Mouse (Mus musculus) hindbrain, embryonic 14.5 days (tissue): ENCODE results near the gene Dcdc2b. TPM values are rescaled to one million over a fixed set of nuclear protein-coding genes. Genes with fewer than 3 reads are reported as not detected.

Experiments used
- ATAC-seq: fragments of 200-750 bp; cut with Nextera tagmentation; 2 replicates; pipeline ENCODE4 v1.8.0; 2017; ENCODE audit warnings: moderate number of reproducible peaks, mild to moderate bottlenecking, moderate TSS enrichment, moderate library complexity; ENCODE audit not compliant: low FRiP score
- DNase-seq: peaks from one replicate; pipeline ENCODE4 v3.0.0-alpha.2; 2015; ENCODE audit warnings: low spot score
- H3K27ac ChIP-seq: fragments of 300-500 bp; sonication (generic); 2 replicates; pipeline ENCODE4 v1.5.1; 2014; ENCODE audit warnings: mild to moderate bottlenecking, moderate library complexity
- H3K27me3 ChIP-seq: fragments of 300-500 bp; sonication (generic); 2 replicates; pipeline ENCODE4 v1.6.1; 2014; ENCODE audit warnings: mild to moderate bottlenecking, low read length, mixed read lengths; ENCODE audit not compliant: control insufficient read depth, insufficient read depth
- H3K36me3 ChIP-seq: fragments of 300-500 bp; sonication (generic); replicated peaks from 2 replicates; pipeline ENCODE4 v1.6.1; 2014; ENCODE audit not compliant: control insufficient read depth, insufficient read depth
- H3K4me1 ChIP-seq: fragments of 300-500 bp; sonication (generic); replicated peaks from 2 replicates; pipeline ENCODE4 v1.6.1; 2014; ENCODE audit warnings: antibody characterized with exemption, low read length, mixed read lengths; ENCODE audit not compliant: control insufficient read depth, insufficient read depth
- H3K4me2 ChIP-seq: fragments of 300-500 bp; sonication (generic); replicated peaks from 2 replicates; pipeline ENCODE4 v1.6.1; 2014; ENCODE audit warnings: mild to moderate bottlenecking, moderate library complexity
- H3K4me3 ChIP-seq: fragments of 300-500 bp; sonication (generic); replicated peaks from 2 replicates; pipeline ENCODE4 v1.5.1; 2014; ENCODE audit warnings: mild to moderate bottlenecking, low read length
- H3K9ac ChIP-seq: fragments of 300-500 bp; sonication (generic); 2 replicates; pipeline ENCODE4 v1.6.1; 2014
- H3K9me3 ChIP-seq: fragments of 300-500 bp; sonication (generic); 2 replicates; pipeline ENCODE4 v1.6.1; 2016; ENCODE audit warnings: low read length; ENCODE audit not compliant: control insufficient read depth
- WGBS: fragments of 180-500 bp; shearing (Covaris S2); extraction: QIAGEN DNeasy Blood & Tissue Kit; methylation state at CpG from one replicate; pipeline ENCODE4 v1.1.7; 2014; 5-methylcytosine and 5-hydroxymethylcytosine counted together
- polyA plus RNA-seq: library from polyadenylated mRNA; unstranded; fragments of >200 nt; fragmentation: Nextera tagmentation; extraction: Ambion mirVana; gene quantifications from 2 replicates; pipeline ENCODE4 v1.2.1, GENCODE M21; 2014

Dcdc2b gene
- 2.7 and 5.4 TPM in 2 replicates for polyA plus RNA-seq

DNA sequence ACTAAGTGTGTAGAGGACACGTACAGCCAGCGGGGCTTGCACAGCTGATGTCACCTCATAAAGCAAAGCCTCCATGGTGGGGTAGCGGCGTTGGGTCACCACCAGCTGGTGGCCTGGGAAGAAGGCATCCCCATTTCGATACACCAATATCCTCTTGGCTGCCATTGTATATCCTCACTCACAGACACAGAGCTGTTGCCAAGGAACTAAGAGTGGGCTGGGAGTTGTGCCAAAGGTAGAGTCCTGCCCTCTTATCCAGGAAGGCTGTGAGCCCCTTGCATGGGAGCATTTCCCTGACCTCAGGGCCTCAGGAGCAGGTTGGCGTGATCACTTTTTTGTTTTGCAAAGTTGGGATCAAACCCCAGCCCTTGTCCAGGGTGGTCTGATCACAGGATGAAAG, at the start of gene Dcdc2b:
TSS of gene Dcdc2b (minus strand) at position 165 of the 400 bp plus-strand sequence.
- ATAC-seq: no peak
- no peak within 1 kb of the TSS for H3K4me2 ChIP-seq
- H3K27ac ChIP-seq: no peak within 1 kb of the TSS
- H3K9me3 ChIP-seq: no peaks in the 10 kb centered on the region
- peaks cover 23% of the 10 kb centered on the region for H3K36me3 ChIP-seq
- H3K27me3 ChIP-seq: no peaks in the 10 kb centered on the region
- H3K9ac ChIP-seq: no peak within 1 kb of the TSS
- 76% methylated on average over 6 of the region's 6 CpGs for WGBS
- no peak within 1 kb of the TSS for H3K4me3 ChIP-seq
- no peak for DNase-seq
- H3K4me1 ChIP-seq: peaks cover 9% of the 10 kb centered on the region; the same call in 1 of the 2 replicates

DNA sequence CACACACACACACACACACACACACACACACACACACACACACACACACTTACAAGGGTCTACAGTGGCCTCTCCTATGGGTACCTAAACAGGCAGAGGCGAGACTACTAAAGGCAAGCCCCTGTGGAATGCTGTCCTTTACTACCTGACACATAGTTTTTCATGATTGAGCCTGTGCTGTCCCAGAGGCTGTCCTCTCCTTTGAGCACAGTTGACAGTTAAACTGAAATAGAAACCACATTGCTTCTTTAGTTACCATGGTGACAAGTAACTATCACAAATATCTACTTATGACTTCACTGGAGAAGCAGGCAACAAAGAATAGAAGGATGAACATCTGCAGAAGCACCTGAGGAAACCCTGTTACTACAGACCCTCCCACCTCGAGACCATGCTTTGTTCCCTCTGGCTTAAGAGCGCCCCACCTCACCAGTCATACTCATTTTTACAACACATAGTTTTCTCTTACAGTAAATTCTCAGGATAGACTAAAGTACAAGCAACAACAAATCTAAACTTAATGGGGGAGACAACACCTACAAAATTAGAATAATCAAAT, 48.3 kb upstream of the Dcdc2b start:
- Histone ChIP-seq H3K4me1 (no peaks in the 10 kb centered on the region), H3K27ac (no peak overlapping the region), H3K4me3 (no peak overlapping the region), H3K27me3 (no peaks in the 10 kb centered on the region), H3K9ac (no peak overlapping the region), H3K9me3 (no peaks in the 10 kb centered on the region), H3K36me3 (peaks cover 74% of the 10 kb centered on the region), H3K4me2 (no peak overlapping the region)
- ATAC-seq (no peak), DNase-seq (no peak)
- 80% methylated on average over 3 of the region's 3 CpGs for WGBS

- Histone ChIP-seq H3K4me2 (no peak overlapping the region), H3K9ac (no peak overlapping the region), H3K9me3 (no peaks in the 10 kb centered on the region), H3K27ac (no peak overlapping the region), H3K27me3 (no peaks in the 10 kb centered on the region), H3K4me1 (no peaks in the 10 kb centered on the region), H3K36me3 (peaks cover 74% of the 10 kb centered on the region), H3K4me3 (no peak overlapping the region)
- 94% methylated on average over 3 of the region's 3 CpGs for WGBS
- DNase-seq (no peak), ATAC-seq (no peak)
These were observed 47.5 kb upstream of the Dcdc2b start for GRCm38 (mm10) chr4:129661584-129661983.

GRCm38 (mm10) chr4:129654770-129655169, 40.7 kb upstream of the Dcdc2b start:
- Histone ChIP-seq H3K4me2 (no peak overlapping the region), H3K27ac (no peak overlapping the region), H3K36me3 (peaks cover 96% of the 10 kb centered on the region), H3K4me1 (no peaks in the 10 kb centered on the region), H3K9ac (no peak overlapping the region), H3K27me3 (no peaks in the 10 kb centered on the region), H3K9me3 (no peaks in the 10 kb centered on the region), H3K4me3 (no peak overlapping the region)
- 94% methylated on average over 14 of the region's 14 CpGs for WGBS
- DNase-seq (no peak), ATAC-seq (no peak)

GRCm38 (mm10) chr4:129650359-129650758, 36.3 kb upstream of the Dcdc2b start:
- no peak overlapping the region for H3K27ac ChIP-seq
- no peaks in the 10 kb centered on the region for H3K9me3 ChIP-seq
- H3K9ac ChIP-seq: no peak overlapping the region
- no peak for ATAC-seq
- no peak overlapping the region for H3K4me3 ChIP-seq
- H3K36me3 ChIP-seq: peaks cover 97% of the 10 kb centered on the region
- no peaks in the 10 kb centered on the region for H3K27me3 ChIP-seq
- 96% methylated on average over 8 of the region's 8 CpGs for WGBS
- no peak for DNase-seq
- H3K4me1 ChIP-seq: no peaks in the 10 kb centered on the region
- no peak overlapping the region for H3K4me2 ChIP-seq

- H3K9ac ChIP-seq: no peak overlapping the region
- H3K4me3 ChIP-seq: no peak overlapping the region
- no peak overlapping the region for H3K27ac ChIP-seq
- no peaks in the 10 kb centered on the region for H3K9me3 ChIP-seq
- no peak overlapping the region for H3K4me2 ChIP-seq
- H3K27me3 ChIP-seq: no peaks in the 10 kb centered on the region
- no peaks in the 10 kb centered on the region for H3K4me1 ChIP-seq
- no peak for DNase-seq
- 96% methylated on average over 1 of the region's 1 CpGs for WGBS
- no peak for ATAC-seq
- peaks cover 92% of the 10 kb centered on the region for H3K36me3 ChIP-seq
These were observed 34.6 kb upstream of the Dcdc2b start for GRCm38 (mm10) chr4:129648656-129649055.

GRCm38 (mm10) chr4:129645204-129645603, 31.1 kb upstream of the Dcdc2b start:
- 87% methylated on average over 6 of the region's 6 CpGs for WGBS
- no peak overlapping the region for H3K4me3 ChIP-seq
- H3K9ac ChIP-seq: no peak overlapping the region
- ATAC-seq (no peak), DNase-seq (no peak)
- H3K4me2 ChIP-seq: no peak overlapping the region
- H3K27ac ChIP-seq: no peak overlapping the region
- no peaks in the 10 kb centered on the region for H3K4me1 ChIP-seq
- no peaks in the 10 kb centered on the region for H3K27me3 ChIP-seq
- H3K36me3 ChIP-seq: peaks cover 60% of the 10 kb centered on the region
- H3K9me3 ChIP-seq: no peaks in the 10 kb centered on the region

- H3K27me3 ChIP-seq: no peaks in the 10 kb centered on the region
- ATAC-seq: no peak
These were observed 27.7 kb upstream of the Dcdc2b start for GRCm38 (mm10) chr4:129641756-129642155.

GRCm38 (mm10) chr4:129640638-129641467, 26.8 kb upstream of the Dcdc2b start, which contains the start of gene Txlna:
Txlna (minus strand) TSS chr4:129641065.
- DNase-seq: peak; percentile 97
- H3K27ac ChIP-seq: peak within 1 kb of the TSS; percentile 92
- H3K9me3 ChIP-seq: no peaks in the 10 kb centered on the region
- H3K4me3 ChIP-seq: peak within 1 kb of the TSS; percentile 46
- no peaks in the 10 kb centered on the region for H3K27me3 ChIP-seq
- peaks cover 20% of the 10 kb centered on the region for H3K4me1 ChIP-seq
- H3K36me3 ChIP-seq: peaks cover 49% of the 10 kb centered on the region
- peak; percentile 96 for ATAC-seq
- peak within 1 kb of the TSS; percentile 95 for H3K4me2 ChIP-seq
- peak within 1 kb of the TSS; percentile 82 for H3K9ac ChIP-seq
- under 1% methylated on average over 60 of the region's 60 CpGs for WGBS

More at GRCm38 (mm10) chr4:129641756-129642155, 27.7 kb upstream of the Dcdc2b start:
- WGBS: 59% methylated on average over 5 of the region's 5 CpGs
- peak overlapping the region; percentile 37 for H3K4me2 ChIP-seq
- no peak overlapping the region for H3K27ac ChIP-seq
- peaks cover 49% of the 10 kb centered on the region for H3K36me3 ChIP-seq
- H3K9me3 ChIP-seq: no peaks in the 10 kb centered on the region
- peaks cover 20% of the 10 kb centered on the region for H3K4me1 ChIP-seq
- H3K4me3 ChIP-seq: peak overlapping the region; percentile 46; the same call in 1 of the 2 replicates
- H3K9ac ChIP-seq: 0 out of 2 replicates have a peak overlapping the region, but pooled peaks have one; percentile 13
- no peak for DNase-seq
